7 mouse cellular contexts compared by ENCODE assay signal in the genomic region with DNA sequence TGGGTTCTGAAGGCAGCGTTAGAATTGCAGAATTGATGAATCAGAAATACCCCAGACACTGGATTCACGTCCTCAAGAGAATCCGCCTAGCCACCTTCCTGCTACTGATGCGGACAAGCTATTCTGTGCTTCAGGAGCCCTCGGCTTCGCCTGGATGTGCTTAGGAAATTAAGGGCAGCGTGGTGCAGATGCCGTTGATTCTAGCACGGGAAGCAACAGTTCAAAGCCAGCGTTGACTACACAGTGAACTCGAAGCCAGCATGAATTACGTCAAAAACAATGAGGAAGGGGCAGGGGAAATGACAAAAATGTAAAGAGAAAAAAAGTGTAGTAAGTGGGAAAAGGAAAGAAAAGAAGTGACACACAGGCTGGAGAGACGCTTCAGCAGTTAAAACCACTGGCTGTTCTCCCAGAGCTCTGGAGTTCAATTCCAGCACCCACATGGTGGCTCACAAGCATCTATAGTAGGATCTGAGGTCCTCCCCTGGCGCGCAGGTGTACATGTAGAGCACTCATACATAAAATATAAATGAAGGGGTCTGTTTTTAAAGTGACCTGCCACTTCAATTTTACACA. TPM values are rescaled to one million over a fixed set of nuclear protein-coding genes. Genes with fewer than 3 reads are reported as not detected.
DNase-seq lines count a peak whose midpoint lies in the region; ATAC-seq and TF ChIP-seq lines count a peak whose summit lies in the region.

TSS of gene Snrpg (plus strand) at position 541 of the 576 bp plus-strand sequence.

- no peaks in the 10 kb centered on the region for H3K9me3 ChIP-seq in heart, embryonic 11.5 days (replicated peaks; ENCODE audit: control insufficient read depth, low read length)
- no peaks in the 10 kb centered on the region for H3K9me3 ChIP-seq in midbrain, embryonic 16.5 days (replicated peaks; ENCODE audit: control insufficient read depth, low read length, poor library complexity, severe bottlenecking)

- ATAC-seq in heart, embryonic 11.5 days (replicated peaks; ENCODE audit: insufficient number of reproducible peaks, low FRiP score, low TSS enrichment) = no peak
- ATAC-seq in midbrain, embryonic 16.5 days = peak; percentile 3; the same call in 1 of the 2 replicates

- H3K4me1 ChIP-seq in testis, adult 2 months (ENCODE audit: control insufficient read depth, insufficient read depth, low read length) = peaks cover 14% of the 10 kb centered on the region
- H3K4me1 ChIP-seq in cortical plate, adult 2 months (ENCODE audit: control insufficient read depth, insufficient read depth, low read length) = 0 out of 2 replicates have a peak, but pooled peaks cover 2% of the 10 kb centered on the region
- peaks cover 23% of the 10 kb centered on the region for H3K4me1 ChIP-seq in heart, embryonic 11.5 days (ENCODE audit: control insufficient read depth, insufficient read depth, low read length)
- H3K4me1 ChIP-seq in midbrain, embryonic 16.5 days (ENCODE audit: control insufficient read depth, insufficient read depth, low read length) = peaks cover 32% of the 10 kb centered on the region

- DNase-seq in testis, postnatal 10 days (ENCODE audit: low spot score) = no peak
- DNase-seq in left cerebral cortex, adult 8-10 months (ENCODE audit: low spot score in 2 of 2) = no peak
- DNase-seq in frontal cortex, postnatal 14 days (ENCODE audit: low spot score in 2 of 2) = no peak

- no peaks in the 10 kb centered on the region for H3K27me3 ChIP-seq in testis, adult 2 months (ENCODE audit: control insufficient read depth, insufficient read depth, low read length)
- H3K27me3 ChIP-seq in heart, embryonic 11.5 days (ENCODE audit: control insufficient read depth, insufficient read depth, low read length) = no peaks in the 10 kb centered on the region
- no peaks in the 10 kb centered on the region for H3K27me3 ChIP-seq in midbrain, embryonic 16.5 days (ENCODE audit: control insufficient read depth, insufficient read depth, low read depth, low read length)

- H3K4me2 ChIP-seq in heart, embryonic 11.5 days = peak within 1 kb of the TSS; percentile 85
- H3K4me2 ChIP-seq in midbrain, embryonic 16.5 days (ENCODE audit: low read length) = peak within 1 kb of the TSS; percentile 98

- peak within 1 kb of the TSS; percentile 91 for H3K9ac ChIP-seq in heart, embryonic 11.5 days (ENCODE audit: low read depth, low read length)
- peak within 1 kb of the TSS; percentile 87 for H3K9ac ChIP-seq in midbrain, embryonic 16.5 days (ENCODE audit: low read depth, low read length)

- peak within 1 kb of the TSS; percentile 98 for H3K4me3 ChIP-seq in testis, adult 2 months (ENCODE audit: control insufficient read depth, low read depth, low read length)
- H3K4me3 ChIP-seq in cortical plate, adult 2 months (ENCODE audit: insufficient read depth, low read length) = peak within 1 kb of the TSS; percentile 80
- H3K4me3 ChIP-seq in heart, embryonic 11.5 days (ENCODE audit: low read depth, low read length) = peak within 1 kb of the TSS; percentile 65
- peak within 1 kb of the TSS; percentile 89 for H3K4me3 ChIP-seq in midbrain, embryonic 16.5 days (ENCODE audit: low read depth, low read length)

- TF ChIP-seq CTCF in testis, adult 2 months (IDR thresholded peaks at IDR 0.05; ENCODE audit: control insufficient read depth, insufficient read depth, insufficient replicate concordance, low read depth, low read length) = no peak
- TF ChIP-seq CTCF in cortical plate, adult 2 months (IDR thresholded peaks at IDR 0.05; ENCODE audit: extremely low read depth, insufficient read depth, low read length) = no peak

- no peaks in the 10 kb centered on the region for H3K36me3 ChIP-seq in testis, adult 2 months (ENCODE audit: control insufficient read depth, insufficient read depth, low read length)
- no peaks in the 10 kb centered on the region; the same call in 1 of the 2 replicates for H3K36me3 ChIP-seq in heart, embryonic 11.5 days (ENCODE audit: control insufficient read depth, insufficient read depth, low read length)
- H3K36me3 ChIP-seq in midbrain, embryonic 16.5 days (ENCODE audit: control insufficient read depth, insufficient read depth, low read length) = no peaks in the 10 kb centered on the region

- 22% methylated on average over 15 of the region's 15 CpGs for WGBS in heart, embryonic 11.5 days (ENCODE audit: insufficient replicate concordance)
- 11% methylated on average over 15 of the region's 15 CpGs for WGBS in midbrain, embryonic 16.5 days

- peak within 1 kb of the TSS; percentile 92 for H3K27ac ChIP-seq in testis, adult 2 months (ENCODE audit: control insufficient read depth, insufficient read depth, low read depth, low read length)
- H3K27ac ChIP-seq in cortical plate, adult 2 months (ENCODE audit: insufficient read depth, low read length) = peak within 1 kb of the TSS; percentile 19; the same call in 1 of the 2 replicates
- H3K27ac ChIP-seq in heart, embryonic 11.5 days (ENCODE audit: low read depth, low read length) = peak within 1 kb of the TSS; percentile 89
- H3K27ac ChIP-seq in midbrain, embryonic 16.5 days (ENCODE audit: low read length) = peak within 1 kb of the TSS; percentile 91

- TF ChIP-seq POLR2A in testis, adult 2 months (IDR thresholded peaks at IDR 0.05; ENCODE audit: control insufficient read depth, low read depth, low read length) = 0 out of 2 replicates have a peak, but pooled peaks have one; percentile 15
- TF ChIP-seq POLR2A in cortical plate, adult 2 months (IDR thresholded peaks at IDR 0.05; ENCODE audit: extremely low read depth, insufficient read depth, low read length) = no peak

RNA-seq across cellular contexts. Expression of gene Snrpg, which starts in this region (rescaled TPM):
- 68.3 and 87.3 TPM in 2 replicates for polyA plus RNA-seq in testis, adult 2 months (2012; rRNA removed)
- 60.5 and 72.1 TPM in 2 replicates for polyA plus RNA-seq in cortical plate, adult 2 months (2012; rRNA removed)
- 389 and 393 TPM in 2 replicates for polyA plus RNA-seq in heart, embryonic 11.5 days (2014; fragmentation: Nextera tagmentation; extraction: Ambion mirVana)
- 10 to 100 TPM; 47.4 to 75.1 (median 61.7) TPM for total RNA-seq in left cerebral cortex, adult 8-10 months (2022)
- 280 and 327 TPM in 2 replicates for polyA plus RNA-seq in midbrain, embryonic 16.5 days (2015; fragmentation: Nextera tagmentation; extraction: Ambion mirVana)

Comparison
In these comparisons a context has a peak if more than half of its experiments do, and no peak if none do; other contexts are left out.
1. H3K27ac ChIP-seq: peak in every context shown above with its lines; median percentile 92 in testis, adult 2 months; 91 in midbrain, embryonic 16.5 days; 89 in heart, embryonic 11.5 days; 19 in cortical plate, adult 2 months.